Mouse (Mus musculus) heart, postnatal 0 days (tissue): ENCODE results near the gene Tmem132b.

Experiments
- CTCF ChIP-seq: IDR thresholded peaks from 2 replicates; pipeline ENCODE4 v1.5.1; 2016; ENCODE audit warnings: antibody characterized with exemption, control low read depth, low read depth
- EP300 ChIP-seq: IDR thresholded peaks from 2 replicates; pipeline ENCODE4 v1.6.1; 2016; ENCODE audit warnings: antibody characterized with exemption, low read depth

DNA sequence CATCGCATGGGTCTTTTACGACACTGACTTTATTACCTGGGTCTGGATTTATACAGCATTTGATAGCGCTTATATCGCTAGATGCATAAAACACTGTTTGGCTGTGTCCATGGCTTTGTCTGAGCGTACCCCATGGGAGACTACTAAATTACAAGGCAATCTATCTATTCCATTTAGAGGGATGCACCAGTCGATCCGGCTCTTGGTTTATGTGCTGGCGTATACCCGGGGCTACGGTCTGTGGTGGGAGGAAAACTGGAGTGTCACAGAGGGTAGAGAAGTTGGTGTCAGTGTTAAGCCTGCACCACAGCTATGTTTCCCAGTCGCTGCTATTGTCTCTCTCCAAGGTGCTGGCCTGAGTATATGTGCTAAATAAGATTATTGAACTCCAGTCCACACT lies 34.2 kb downstream of the Tmem132b start:
- TF ChIP-seq EP300 (no peak), CTCF (no peak)
